Mouse (Mus musculus): ENCODE measurements at regions not wholly inside any gene's neighbourhood (a gene's known extent, or its start where the extent isn't known, plus 50 kb on each side); places are given as distances from the start of the nearest gene placed in this dataset.

DNA sequence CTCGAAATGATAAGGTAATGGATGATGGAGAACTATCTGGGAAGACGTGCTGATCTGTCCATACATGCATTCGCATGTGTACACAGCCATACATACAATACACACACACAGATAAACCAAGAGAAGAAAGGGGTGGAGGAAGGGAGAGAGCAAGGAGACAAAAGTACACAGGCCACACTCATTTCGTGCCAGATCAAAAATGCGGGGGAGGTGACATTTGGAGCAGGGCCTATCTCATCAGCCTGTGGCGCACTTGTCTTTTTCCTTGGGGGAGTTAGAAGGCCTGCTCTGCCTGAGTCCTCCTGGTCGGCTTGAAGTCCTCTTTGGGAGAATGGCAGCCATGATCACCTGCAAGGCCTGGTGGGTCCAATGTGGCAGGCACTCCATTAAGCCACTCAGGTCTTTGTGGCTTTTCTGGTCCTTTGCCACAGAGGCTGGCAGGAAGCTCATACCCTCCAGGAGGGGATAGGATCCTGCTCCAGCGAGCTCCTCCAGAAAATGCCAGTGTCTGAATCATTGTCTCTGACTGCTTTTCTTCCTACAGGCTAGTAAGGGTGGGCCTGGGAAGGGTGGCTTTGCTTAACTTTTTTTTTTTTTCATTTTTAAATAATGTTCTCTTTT is 203.0 kb upstream of the Spdye4c start:
- in situ Hi-C loops (cut with MboI; ENCODE audit: unreplicated experiment in 2 of 2): no loop called here

DNA sequence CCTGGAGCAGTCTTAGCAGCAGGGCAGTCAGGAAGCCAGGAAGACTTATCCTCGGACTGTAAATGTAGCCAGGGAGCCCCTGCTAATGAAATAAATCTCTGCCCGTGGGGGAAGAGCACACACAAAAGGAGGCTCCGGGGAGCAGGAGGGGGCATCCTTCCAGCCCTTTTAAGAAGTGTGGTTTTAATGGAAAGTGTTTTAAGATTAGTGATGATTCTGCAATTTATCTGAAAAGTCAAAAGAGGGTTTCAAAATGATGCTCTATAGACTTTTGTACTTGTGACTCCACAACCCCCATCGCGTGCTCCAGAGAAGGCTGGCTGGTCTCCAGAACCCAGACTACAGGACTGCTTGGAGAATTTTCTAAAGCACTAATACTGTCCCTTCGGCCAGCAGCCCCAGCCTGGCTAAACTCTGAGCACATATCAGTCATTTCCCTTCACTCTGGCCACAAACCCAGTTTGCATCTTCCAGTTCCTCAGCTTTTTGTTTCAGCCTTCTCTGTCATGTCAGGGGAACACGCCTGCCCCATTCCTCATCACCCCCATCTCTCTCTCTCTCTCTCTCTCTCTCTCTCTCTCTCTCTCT is 202.0 kb upstream of the Spdye4c start:
- in situ Hi-C loops (cut with MboI; ENCODE audit: unreplicated experiment in 2 of 2): no loop called here

DNA sequence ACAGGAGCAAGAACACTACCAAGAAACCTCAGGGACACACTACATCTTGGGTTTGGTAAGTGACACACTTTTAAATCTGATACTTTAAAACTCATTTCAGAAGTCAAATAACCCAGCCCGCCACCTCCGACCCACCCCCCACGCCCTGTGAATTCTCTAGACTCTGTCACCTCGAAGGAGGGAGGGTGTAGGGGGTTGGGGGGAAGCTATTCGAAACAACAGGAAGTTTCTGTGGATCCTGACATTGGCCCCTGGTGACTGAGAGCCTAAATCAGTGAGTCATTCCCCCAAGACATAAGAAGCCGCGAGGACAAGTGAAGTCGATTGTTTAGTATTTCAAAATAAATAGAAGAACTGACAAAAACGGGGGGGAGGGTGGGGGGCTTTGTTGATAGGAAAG is 198.7 kb upstream of the Spdye4c start:
- in situ Hi-C loops (cut with MboI; ENCODE audit: unreplicated experiment in 2 of 2): loop anchor here (5.0 kb wide), 5 partner anchors 95 to 385 kb away; no protein-coding TSS in a partner anchor

DNA sequence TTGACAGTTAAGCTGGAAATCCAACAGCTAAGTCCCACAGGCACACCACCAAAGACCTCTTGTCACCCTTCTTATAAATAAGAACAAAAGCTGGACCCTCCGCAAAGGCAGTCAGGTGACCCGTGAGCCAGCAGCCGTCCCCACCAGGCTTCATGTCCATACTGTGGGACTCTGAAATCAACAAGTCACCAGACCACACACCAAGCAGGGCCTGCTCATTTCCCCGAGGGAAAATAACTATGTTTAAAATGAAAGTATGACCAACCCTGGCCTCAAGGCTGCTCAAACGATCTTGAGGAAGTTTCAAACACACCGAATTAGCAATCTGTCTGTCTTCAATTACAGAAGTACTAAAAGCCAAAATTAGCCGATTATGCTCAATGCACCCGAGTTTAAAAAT is 197.6 kb upstream of the Spdye4c start:
- in situ Hi-C loops (cut with MboI; ENCODE audit: unreplicated experiment in 2 of 2): loop anchor here (5.0 kb wide), 5 partner anchors 96 to 386 kb away; no protein-coding TSS in a partner anchor

DNA sequence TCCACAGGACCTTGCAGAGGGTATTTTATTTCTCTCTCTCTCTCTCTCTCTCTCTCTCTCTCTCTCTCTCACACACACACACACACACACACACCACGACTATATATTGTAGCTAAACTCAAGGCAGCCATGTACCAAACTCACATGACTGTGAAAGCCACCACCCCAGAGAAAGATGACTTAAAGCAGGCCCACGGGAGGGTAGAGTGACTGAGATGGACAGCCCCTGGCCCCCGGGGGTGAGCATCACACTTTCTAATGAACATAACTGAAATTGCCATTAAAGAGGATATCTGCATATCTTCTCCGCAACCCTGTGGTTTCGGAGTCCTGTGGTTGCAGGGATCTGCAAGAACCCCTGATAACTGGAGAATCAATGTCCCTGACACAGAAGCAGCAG is 197.1 kb upstream of the Spdye4c start:
- in situ Hi-C loops (cut with MboI; ENCODE audit: unreplicated experiment in 2 of 2): loop anchor here (5.0 kb wide), 5 partner anchors 97 to 387 kb away; no protein-coding TSS in a partner anchor

DNA sequence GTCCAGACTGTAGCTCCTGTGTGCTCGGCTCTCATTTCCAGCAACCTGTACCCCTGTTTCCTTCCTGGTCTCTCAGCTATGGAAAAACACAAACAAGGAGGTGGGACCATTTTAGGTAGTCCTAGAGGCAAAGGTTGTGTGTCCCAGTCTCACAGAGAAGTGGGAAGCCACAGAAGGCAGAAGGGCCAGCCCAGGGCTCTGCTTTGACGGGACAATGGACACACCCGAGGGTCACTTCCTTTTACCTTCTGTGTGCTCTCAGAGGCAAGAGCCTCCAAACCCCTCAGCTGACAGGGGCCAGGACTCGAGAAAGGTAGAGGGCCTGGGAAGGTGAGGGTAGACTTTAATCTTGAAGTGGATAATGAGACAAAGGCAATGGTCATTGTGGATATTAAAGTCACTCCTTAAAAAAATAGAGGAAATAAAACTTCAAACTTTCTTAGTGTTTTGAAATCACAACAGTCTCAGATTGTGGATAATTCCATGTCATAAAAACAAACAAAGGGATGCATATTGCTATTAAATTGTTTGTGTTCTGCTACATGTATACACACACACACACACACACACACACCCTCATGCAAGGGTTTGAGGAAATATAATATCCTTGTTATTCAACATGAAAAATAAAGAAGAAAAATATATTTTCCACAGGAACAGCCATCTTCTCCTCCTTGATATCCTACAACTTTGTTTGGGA is 195.6 kb upstream of the Spdye4c start:
- in situ Hi-C loops (cut with MboI; ENCODE audit: unreplicated experiment in 2 of 2): no loop called here

DNA sequence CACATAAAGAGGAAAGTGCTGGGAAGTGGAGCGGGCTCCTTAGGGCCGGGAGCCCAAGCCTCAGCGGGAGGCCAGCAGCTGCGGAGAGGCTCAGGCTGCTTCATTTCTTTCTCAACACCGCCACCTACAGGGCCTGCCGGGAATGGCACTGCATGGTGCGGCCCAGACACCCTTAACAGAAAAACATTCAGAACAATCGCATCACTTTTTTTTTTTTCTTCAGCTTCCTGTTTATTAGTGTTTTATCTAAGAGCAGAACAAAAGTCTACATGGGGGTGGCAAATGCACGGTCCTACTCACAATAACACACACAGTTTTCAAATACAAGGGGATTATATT is 195.0 kb upstream of the Spdye4c start:
- in situ Hi-C loops (cut with MboI; ENCODE audit: unreplicated experiment in 2 of 2): no loop called here

DNA sequence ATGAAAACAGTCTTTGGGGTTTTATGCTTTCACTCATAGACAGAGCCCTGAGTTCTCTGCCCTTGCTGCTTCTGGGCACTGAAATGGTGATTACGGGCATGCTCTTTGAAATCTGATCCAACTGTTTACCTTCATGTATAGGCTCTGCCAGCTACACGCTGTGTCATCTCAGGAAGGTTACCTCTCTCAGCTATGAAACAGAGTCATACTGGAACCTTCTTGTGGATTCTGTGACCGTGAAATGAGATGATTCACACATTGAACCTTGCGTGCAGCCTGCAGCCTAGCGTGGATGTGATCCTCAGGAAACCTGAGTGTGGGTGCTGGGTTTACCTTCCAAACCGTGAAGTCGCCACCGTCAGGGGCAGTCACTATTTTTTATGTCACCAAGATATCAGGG is 189.7 kb upstream of the Spdye4c start:
- in situ Hi-C loops (cut with MboI; ENCODE audit: unreplicated experiment in 2 of 2): loop anchor here in 1 of 2 experiments (5.0 to 10.0 kb wide), 2 partner anchors 397 to 509 kb away; no protein-coding TSS in a partner anchor

DNA sequence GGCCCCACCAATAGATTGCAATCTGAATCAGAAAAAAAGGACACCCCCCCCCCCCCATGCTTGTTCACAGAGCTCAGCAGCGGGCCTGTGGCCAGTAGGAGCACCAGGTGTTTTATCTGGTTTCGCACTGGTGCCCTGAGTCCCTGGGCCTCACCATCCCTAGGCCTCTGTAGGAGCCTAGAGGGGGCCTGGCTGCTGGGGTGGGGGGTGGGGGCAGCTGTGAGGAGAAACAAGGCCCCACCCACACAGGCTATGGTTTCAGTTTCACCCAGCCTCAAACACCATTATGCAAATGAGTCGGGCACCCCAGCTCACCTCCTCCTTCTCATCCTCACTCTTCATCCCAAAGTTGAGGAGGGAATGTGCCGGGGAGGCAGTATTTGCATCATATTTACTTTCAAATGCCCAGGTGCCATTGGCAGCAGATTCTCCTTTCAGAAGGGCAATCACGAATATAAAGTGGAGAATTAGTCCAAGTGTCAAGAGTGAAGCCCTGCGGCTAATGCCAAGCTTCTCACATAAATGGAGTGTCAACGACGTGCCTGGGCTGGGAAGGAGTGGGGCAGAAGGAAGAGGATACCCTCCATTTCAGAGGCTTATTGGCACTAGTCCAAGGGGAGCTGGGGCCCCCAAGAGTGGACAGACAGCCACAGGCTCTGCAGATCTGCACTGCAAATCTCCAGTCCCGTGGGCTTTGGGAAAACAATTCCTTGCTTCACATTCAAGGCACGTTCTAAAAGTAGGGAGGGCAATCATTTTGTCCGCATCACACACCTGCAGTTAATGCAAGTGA is 187.7 kb upstream of the Spdye4c start:
- in situ Hi-C loops (cut with MboI; ENCODE audit: unreplicated experiment in 2 of 2): loop anchor here in 1 of 2 experiments (5.0 to 10.0 kb wide), 2 partner anchors 399 to 511 kb away; no protein-coding TSS in a partner anchor

DNA sequence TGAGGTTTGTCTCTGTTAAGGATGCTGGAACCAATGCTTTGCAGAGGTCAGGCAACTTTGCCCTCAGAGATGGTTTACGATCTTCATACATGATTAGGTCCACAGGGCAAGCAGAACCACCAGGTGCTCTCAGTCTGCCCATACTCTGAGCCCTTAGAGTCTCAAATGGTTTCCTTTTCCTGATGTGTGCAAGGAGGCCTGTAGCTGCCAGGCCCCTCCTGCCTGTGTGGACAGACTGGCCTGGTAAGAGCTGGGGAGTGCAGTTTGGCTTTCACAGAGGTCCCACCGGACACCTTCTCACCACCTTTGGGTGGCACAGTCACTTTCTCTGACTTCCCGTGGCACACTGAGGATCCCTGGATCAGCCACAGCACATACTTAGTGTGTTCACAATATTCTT is 186.6 kb upstream of the Spdye4c start:
- in situ Hi-C loops (cut with MboI; ENCODE audit: unreplicated experiment in 2 of 2): loop anchor here in 1 of 2 experiments (5.0 to 10.0 kb wide), 2 partner anchors 400 to 512 kb away; no protein-coding TSS in a partner anchor

DNA sequence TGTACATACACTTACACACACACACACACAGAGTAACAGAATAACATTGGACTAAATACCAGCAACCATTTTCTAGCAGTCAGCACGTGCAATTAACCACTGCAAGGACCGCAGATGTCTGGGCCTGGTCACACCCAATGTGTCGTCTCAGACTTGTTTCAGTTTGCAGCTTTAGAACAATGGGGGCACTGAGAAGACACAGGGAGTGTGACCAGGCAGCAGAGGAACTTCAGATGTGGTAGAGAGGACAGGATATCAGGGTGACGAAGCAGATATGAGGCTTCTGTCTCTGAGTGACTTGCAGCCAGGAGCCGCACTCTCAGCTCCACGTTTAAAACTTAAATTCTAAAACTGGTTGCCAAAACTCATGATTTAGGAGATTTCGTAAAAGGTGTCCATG is 183.9 kb upstream of the Spdye4c start:
- in situ Hi-C loops (cut with MboI; ENCODE audit: unreplicated experiment in 2 of 2): loop anchor here (5.0 to 10.0 kb wide), 2 partner anchors 402 to 515 kb away; no protein-coding TSS in a partner anchor

DNA sequence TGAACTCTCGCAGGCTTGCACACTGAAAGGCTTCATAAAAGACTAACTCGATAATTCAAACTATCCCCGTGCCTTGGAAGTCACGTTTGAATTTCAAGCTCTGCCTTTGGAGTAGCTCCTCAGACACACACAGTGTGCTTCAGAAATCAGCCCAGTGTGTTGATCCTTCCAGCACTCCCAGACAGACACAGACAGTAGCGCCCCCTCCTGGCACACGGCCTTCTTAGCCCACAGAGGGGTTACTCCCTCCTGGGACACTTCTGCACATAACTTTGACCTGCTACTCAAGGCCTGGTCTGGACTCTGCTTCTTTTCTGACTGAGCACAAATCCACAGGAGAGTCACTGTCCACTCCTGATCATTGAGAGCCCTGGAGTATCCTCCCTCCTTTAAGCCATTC is 182.3 kb upstream of the Spdye4c start:
- in situ Hi-C loops (cut with MboI; ENCODE audit: unreplicated experiment in 2 of 2): loop anchor here (5.0 to 10.0 kb wide), 2 partner anchors 404 to 516 kb away; no protein-coding TSS in a partner anchor

DNA sequence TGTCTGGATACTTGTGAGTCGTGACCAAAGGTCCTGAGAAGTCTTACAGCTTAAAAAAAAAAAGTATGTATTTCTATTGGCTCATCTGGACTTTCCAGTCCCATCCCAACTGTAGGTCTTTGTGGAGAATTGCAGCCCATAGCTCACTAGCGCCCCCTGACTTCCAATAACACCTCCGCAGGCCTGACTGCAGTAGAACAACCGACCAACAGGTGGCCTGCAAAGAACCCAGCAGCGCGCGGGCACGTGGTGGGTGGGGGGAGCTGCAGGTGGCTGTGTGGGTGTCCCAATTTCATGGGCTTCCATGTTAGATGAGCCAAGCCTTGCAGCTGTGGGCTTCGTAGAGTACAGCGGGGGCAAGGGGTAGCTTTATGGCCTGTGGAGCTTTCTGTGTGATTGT is 178.7 kb upstream of the Spdye4c start:
- in situ Hi-C loops (cut with MboI; ENCODE audit: unreplicated experiment in 2 of 2): loop anchor here in 1 of 2 experiments (5.0 kb wide), 1 partner anchor 160 kb away; no protein-coding TSS in a partner anchor

DNA sequence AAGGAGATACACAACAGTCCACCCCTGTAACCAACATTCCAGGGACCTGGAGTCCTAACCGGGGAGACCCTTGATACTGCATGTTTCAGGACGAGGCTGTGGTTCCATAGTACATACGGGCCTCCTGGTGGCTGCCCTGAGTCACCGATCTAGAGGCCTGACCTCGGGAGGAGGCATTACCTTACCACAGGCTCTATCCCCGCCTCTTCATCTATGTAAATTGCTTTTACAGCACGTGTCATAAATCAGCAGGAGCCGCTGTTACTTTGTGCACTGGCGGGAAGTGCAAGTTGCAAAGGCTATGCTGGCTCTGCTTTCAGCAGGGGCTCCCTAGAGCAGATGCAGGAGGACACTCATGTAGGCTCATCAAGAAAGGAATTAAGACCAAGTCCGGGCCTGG is 178.0 kb upstream of the Spdye4c start:
- in situ Hi-C loops (cut with MboI; ENCODE audit: unreplicated experiment in 2 of 2): loop anchor here in 1 of 2 experiments (5.0 kb wide), 1 partner anchor 159 kb away; no protein-coding TSS in a partner anchor

DNA sequence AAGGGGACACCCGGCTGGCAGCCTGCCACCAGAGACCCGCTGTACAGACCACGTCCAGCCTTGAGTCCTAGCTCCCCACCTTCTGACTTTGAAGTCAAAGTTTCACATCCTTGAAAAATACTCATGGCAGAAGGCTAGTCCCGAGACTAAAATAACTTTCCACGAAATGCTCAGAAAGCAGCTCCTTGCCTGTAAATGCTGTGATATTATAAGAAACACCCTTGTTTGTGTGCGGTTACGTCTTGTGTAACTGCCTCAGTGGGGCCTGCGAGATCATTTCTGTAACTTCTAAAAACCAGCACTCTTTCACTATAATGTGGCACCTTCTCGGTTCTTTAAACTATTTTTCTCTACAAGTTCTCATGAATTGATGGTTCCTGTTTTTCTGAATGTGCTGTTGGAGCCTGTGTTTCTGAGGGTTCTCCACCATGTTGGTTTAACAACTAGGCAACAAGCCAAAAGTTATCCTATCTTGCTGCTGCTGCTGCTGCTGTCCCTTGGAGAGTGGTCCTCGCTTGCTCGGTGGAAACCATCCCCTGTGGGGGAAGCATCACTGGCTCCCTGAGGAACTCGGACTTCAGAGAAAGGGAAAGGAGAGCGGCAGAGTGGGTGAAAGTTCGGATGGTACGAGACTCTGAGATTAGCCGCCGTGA is 176.3 kb upstream of the Spdye4c start:
- in situ Hi-C loops (cut with MboI; ENCODE audit: unreplicated experiment in 2 of 2): loop anchor here (5.0 kb wide), 2 partner anchors 108 to 158 kb away; no protein-coding TSS in a partner anchor

DNA sequence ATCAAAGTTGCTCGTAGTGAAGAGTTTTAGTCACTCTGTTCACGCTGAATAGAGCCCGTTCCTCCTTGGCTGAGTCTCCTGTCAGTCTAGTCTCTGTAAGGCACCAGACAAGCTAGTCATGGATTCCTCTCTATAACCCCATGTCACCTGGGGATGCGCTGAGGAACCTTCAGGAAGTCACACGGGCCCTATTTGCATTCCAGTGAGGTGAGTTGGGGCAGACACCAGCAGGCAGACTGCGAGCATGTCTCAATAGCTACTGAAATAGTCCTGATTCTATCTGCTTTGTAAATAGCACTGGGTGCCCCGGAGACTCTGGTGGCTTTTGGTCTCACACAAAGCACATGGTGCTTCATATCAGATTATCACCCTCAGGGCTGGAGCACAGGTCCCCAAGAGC is 174.6 kb upstream of the Spdye4c start:
- in situ Hi-C loops (cut with MboI; ENCODE audit: unreplicated experiment in 2 of 2): loop anchor here (5.0 kb wide), 2 partner anchors 106 to 156 kb away; no protein-coding TSS in a partner anchor

DNA sequence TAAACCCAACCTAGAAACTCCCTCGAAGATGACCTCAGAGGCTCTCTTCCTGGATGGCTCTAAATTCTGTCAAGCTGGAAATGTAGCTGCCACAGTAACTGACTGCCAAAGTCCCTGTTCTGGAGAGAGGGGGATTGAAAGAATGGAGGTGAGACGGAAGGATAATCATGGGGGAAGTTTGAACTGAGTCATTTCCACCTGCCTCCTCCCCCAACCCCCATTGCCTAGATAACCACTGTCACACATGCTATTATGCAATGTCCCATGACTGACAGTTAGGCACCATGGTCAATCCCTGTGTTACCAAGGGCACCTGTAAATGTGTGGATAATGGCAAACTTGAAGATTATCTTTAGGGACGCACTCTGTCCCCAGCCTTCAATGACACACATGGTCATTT is 172.0 kb upstream of the Spdye4c start:
- in situ Hi-C loops (cut with MboI; ENCODE audit: unreplicated experiment in 2 of 2): loop anchor here (5.0 kb wide), 2 partner anchors 103 to 153 kb away; no protein-coding TSS in a partner anchor

DNA sequence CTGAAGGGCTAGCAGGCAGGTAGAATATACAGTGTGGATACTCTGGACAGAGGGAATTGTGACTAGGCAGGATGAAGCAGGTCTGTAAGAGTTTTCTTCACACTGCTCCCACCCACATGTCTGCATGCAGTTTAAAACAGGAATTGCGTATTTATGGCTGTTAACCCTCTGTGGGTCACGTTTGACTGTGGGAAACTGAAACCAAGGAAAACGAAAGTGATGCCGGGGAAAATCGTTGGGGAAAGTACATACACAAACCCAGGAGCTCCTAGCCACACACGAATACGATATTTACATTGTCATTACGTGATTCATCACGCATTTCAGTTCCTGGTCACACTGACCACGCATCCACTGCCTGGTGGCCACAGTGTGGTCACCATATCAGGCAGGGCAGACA is 170.6 kb upstream of the Spdye4c start:
- in situ Hi-C loops (cut with MboI; ENCODE audit: unreplicated experiment in 2 of 2): no loop called here

DNA sequence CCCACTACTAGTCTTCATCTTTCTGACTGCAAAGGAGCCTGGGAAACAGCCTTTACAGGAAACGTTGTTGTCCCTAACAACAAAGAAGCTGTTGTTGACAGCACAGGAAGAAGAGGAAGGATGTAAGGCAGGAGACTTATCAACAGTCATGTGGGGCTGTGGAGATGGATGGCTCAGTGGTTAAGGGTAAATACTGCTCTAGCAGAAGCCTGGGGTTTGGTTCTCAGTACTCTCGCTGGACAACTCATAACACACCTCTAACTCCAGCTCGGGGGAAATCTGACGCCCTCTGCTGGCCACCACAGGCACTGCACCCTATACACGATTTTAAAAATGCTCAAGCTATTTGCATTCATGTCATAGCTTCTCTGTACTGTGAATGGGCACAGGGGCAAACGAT is 168.3 kb upstream of the Spdye4c start:
- in situ Hi-C loops (cut with MboI; ENCODE audit: unreplicated experiment in 2 of 2): no loop called here

DNA sequence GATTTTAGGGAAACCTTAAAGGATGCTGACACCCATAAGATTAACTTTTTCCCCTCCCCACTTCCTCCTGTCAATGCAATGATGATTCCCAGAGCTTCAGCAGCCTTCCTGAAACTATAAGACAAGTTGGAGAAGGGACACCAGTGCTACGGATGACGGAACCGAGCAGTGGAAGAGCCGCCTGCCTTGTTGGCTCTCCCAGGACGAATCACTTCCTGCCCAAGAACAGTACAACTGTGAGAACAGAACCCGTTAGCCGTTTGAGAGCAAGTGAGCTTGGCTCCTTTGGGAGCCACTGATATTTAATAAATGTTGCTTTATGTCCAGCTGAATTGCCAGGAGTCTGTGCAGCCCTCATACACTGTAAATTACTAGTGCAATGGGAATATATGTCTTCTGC is 166.8 kb upstream of the Spdye4c start:
- in situ Hi-C loops (cut with MboI; ENCODE audit: unreplicated experiment in 2 of 2): no loop called here
